ENCODE assay signal across 8 mouse cellular contexts in the genomic region with DNA sequence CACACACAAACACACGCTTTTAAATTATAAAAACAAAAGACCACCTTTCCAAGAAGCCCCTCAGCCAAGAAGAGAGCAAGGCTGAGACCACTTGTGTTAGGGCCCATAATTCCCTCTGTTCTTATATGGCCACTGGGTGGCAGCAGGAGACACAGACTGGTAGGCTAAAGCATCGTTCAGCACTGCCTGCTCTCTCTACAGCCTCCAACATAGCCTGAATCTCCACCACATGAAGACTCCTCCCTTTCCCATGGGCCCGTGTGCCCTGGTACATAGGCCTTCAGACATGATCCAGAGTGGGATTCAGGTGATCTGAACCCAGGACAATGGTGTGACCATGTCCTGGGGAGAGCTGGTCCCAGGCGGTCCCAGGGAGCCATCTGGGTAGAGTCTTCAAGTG. TPM values are rescaled to one million over a fixed set of nuclear protein-coding genes. Genes with fewer than 3 reads are reported as not detected.
DNase-seq lines count a peak whose midpoint lies in the region; ATAC-seq and TF ChIP-seq lines count a peak whose summit lies in the region.

No protein-coding gene starts in this region.

- peak; percentile 75 for ATAC-seq in forebrain, embryonic 15.5 days (replicated peaks)
- peak; percentile 91 for ATAC-seq in hindbrain, postnatal 0 days

- no peaks in the 10 kb centered on the region for H3K27me3 ChIP-seq in heart, embryonic 10.5 days (ENCODE audit: insufficient read depth, poor library complexity, severe bottlenecking)
- H3K27me3 ChIP-seq in forebrain, embryonic 15.5 days = no peaks in the 10 kb centered on the region
- no peaks in the 10 kb centered on the region for H3K27me3 ChIP-seq in hindbrain, postnatal 0 days (ENCODE audit: insufficient read depth, low read length)

- peaks cover 13% of the 10 kb centered on the region for H3K4me1 ChIP-seq in heart, embryonic 10.5 days
- no peaks in the 10 kb centered on the region for H3K4me1 ChIP-seq in forebrain, embryonic 15.5 days
- H3K4me1 ChIP-seq in hindbrain, postnatal 0 days (ENCODE audit: insufficient read depth, low read length) = no peaks in the 10 kb centered on the region

- peak; percentile 92 for TF ChIP-seq CTCF in hindbrain, postnatal 0 days (IDR thresholded peaks at IDR 0.05; ENCODE audit: low read depth)
- TF ChIP-seq CTCF in left cerebral cortex, adult 2 months (IDR thresholded peaks at IDR 0.05) = peak; percentile 82

- no peak overlapping the region for H3K4me3 ChIP-seq in heart, embryonic 10.5 days
- H3K4me3 ChIP-seq in forebrain, embryonic 15.5 days = no peak overlapping the region
- H3K4me3 ChIP-seq in hindbrain, postnatal 0 days (ENCODE audit: low read length) = no peak overlapping the region
- no peak overlapping the region for H3K4me3 ChIP-seq in left cerebral cortex, adult 2 months

- no peak overlapping the region for H3K4me2 ChIP-seq in forebrain, embryonic 15.5 days (replicated peaks)
- H3K4me2 ChIP-seq in hindbrain, postnatal 0 days (ENCODE audit: low read depth, low read length) = no peak overlapping the region

- H3K36me3 ChIP-seq in heart, embryonic 10.5 days = peaks cover 41% of the 10 kb centered on the region
- peaks cover 12% of the 10 kb centered on the region for H3K36me3 ChIP-seq in forebrain, embryonic 15.5 days
- peaks cover 13% of the 10 kb centered on the region; the same call in 1 of the 2 replicates for H3K36me3 ChIP-seq in hindbrain, postnatal 0 days (ENCODE audit: insufficient read depth, low read length)

- H3K9ac ChIP-seq in forebrain, embryonic 15.5 days (replicated peaks) = no peak overlapping the region
- no peak overlapping the region for H3K9ac ChIP-seq in hindbrain, postnatal 0 days (replicated peaks; ENCODE audit: low read length)

- intact Hi-C loops in left cerebral cortex, adult 2 months (cut with DNase I) = loop anchor here (1.0 to 5.0 kb wide), 3 partner anchors 41 to 155 kb away; no protein-coding TSS in a partner anchor

- H3K9me3 ChIP-seq in heart, embryonic 10.5 days = no peaks in the 10 kb centered on the region
- no peaks in the 10 kb centered on the region for H3K9me3 ChIP-seq in forebrain, embryonic 15.5 days
- no peaks in the 10 kb centered on the region for H3K9me3 ChIP-seq in hindbrain, postnatal 0 days (ENCODE audit: low read length)

- no peak overlapping the region for H3K27ac ChIP-seq in heart, embryonic 10.5 days
- no peak overlapping the region for H3K27ac ChIP-seq in forebrain, embryonic 15.5 days (replicated peaks)
- H3K27ac ChIP-seq in hindbrain, postnatal 0 days = no peak overlapping the region
- no peak overlapping the region for H3K27ac ChIP-seq in left cerebral cortex, adult 2 months

- 29% methylated on average over 4 of the region's 4 CpGs for WGBS in heart, embryonic 10.5 days
- whole genome bisulfite sequencing in forebrain, embryonic 15.5 days = 32% methylated on average over 4 of the region's 4 CpGs
- WGBS in hindbrain, postnatal 0 days = 27% methylated on average over 4 of the region's 4 CpGs

- DNase-seq in heart, adult 18-20 months = peak; percentile 72 to 80
- no peak for DNase-seq in heart, embryonic 10.5 days (ENCODE audit: low spot score)
- peak; percentile 85 for DNase-seq in brain, adult 2 months (ENCODE audit: low read depth, low spot score)
- peak; percentile 87 for DNase-seq in hindbrain, postnatal 0 days (ENCODE audit: low spot score)
- peak; percentile 62 to 64 for DNase-seq in left cerebral cortex, adult 2 months (ENCODE audit: extremely low spot score in 1 of 2, low spot score in 2 of 2)
- DNase-seq in lung, postnatal 36 days = peak; percentile 85
- peak; percentile 64 for DNase-seq in right cerebral cortex, postnatal 4 days

RNA-seq across cellular contexts. Expression of a gene that starts 24.9 kb away (rescaled TPM):
- total RNA-seq in heart, adult 18-20 months (2021) = over 10,000 TPM; 10,039 to 12,689 TPM
- 1,835 and 3,713 TPM in 2 replicates for polyA plus RNA-seq in heart, embryonic 10.5 days (2016; fragmentation: Nextera tagmentation; extraction: Ambion mirVana)
- 0.45 and 1.3 TPM in 2 replicates for polyA plus RNA-seq in forebrain, embryonic 15.5 days (2015; fragmentation: Nextera tagmentation; extraction: Ambion mirVana)
- 0.72 TPM in 1 of 2 replicates, not detected in the other for total RNA-seq in hindbrain, postnatal 0 days (2014; rRNA removed)
- 0.65 and 0.89 TPM in 2 replicates for polyA plus RNA-seq in hindbrain, postnatal 0 days (2015; fragmentation: Nextera tagmentation; extraction: Ambion mirVana)
- not detected for total RNA-seq in left cerebral cortex, adult 2 months (2021)

RNA-seq across cellular contexts. Expression of a gene that starts 30.2 kb away (rescaled TPM):
- total RNA-seq in heart, adult 18-20 months (2021) = 1 to 10 TPM; 4.6 to 6.3 TPM
- 41.3 and 49.7 TPM in 2 replicates for polyA plus RNA-seq in heart, embryonic 10.5 days (2016; fragmentation: Nextera tagmentation; extraction: Ambion mirVana)
- 6.3 and 7.0 TPM in 2 replicates for polyA plus RNA-seq in forebrain, embryonic 15.5 days (2015; fragmentation: Nextera tagmentation; extraction: Ambion mirVana)
- 27.7 and 29.2 TPM in 2 replicates for total RNA-seq in hindbrain, postnatal 0 days (2014; rRNA removed)
- 11.7 and 12.5 TPM in 2 replicates for polyA plus RNA-seq in hindbrain, postnatal 0 days (2015; fragmentation: Nextera tagmentation; extraction: Ambion mirVana)
- total RNA-seq in left cerebral cortex, adult 2 months (2021) = 1 to 10 TPM; 5.8 to 7.2 TPM

Comparison
In these comparisons a context has a peak if more than half of its experiments do, and no peak if none do; other contexts are left out.
1. RNA of a gene that starts 24.9 kb away (total RNA-seq): 10,039 to 12,689 TPM in heart, adult 18-20 months; not detected in left cerebral cortex, adult 2 months and 0.72 TPM in hindbrain, postnatal 0 days; every median in the first group is over 1,000 times any median in the second.